Mouse (Mus musculus): Measurements from ENCODE around the gene Ip6k2. TPM values are rescaled to one million over a fixed set of nuclear protein-coding genes. Genes with fewer than 3 reads are reported as not detected.

Ip6k2 gene
- polyA plus RNA-seq, 2 experiments: 11.7 to 29.2 TPM

DNA sequence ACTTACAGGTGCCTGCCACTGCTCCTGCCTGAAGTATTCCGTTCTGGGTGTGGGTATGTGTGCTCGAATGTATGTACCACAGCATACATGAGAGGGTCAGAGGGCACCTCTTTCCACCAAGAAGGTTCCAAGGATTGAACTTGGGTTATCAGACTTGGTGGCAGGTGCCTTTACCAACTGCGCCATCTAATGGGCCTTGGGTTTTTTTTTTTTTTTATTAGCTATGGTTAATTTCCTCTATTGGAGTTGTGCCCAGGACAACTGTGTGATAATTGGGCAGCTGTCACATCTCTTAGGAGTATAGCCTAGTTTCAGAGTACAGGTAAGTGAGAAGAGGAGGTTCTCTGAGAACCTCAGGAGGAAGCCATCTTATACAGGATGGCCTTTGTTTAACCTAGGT lies 16.0 kb downstream of the Ip6k2 start:
- H3K27me3 ChIP-seq (ENCODE audit: control insufficient read depth, insufficient read depth, low read length): no peaks in the 10 kb centered on the region
- H3K4me1 ChIP-seq (replicated peaks; ENCODE audit: control insufficient read depth in 2 of 2, insufficient read depth in 2 of 2, low read length in 1 of 2): peaks cover 20 to 22% of the 10 kb centered on the region in 2 experiments
- H3K4me3 ChIP-seq (ENCODE audit: insufficient read depth in 1 of 2, low read depth in 2 of 2, low read length in 2 of 2): no peak overlapping the region
- no peak overlapping the region for H3K27ac ChIP-seq
- DNase-seq (ENCODE audit: low read depth in 3 of 3, low spot score in 3 of 3) (no peak), ATAC-seq (ENCODE audit: insufficient read depth) (no peak)
- 0 out of 2 replicates have a peak, but pooled peaks have one; percentile 13 for TF ChIP-seq CTCF (IDR thresholded peaks at IDR 0.05; ENCODE audit: low read depth)
- TF ChIP-seq EP300 (IDR thresholded peaks at IDR 0.05; ENCODE audit: low read depth): no peak
- no peak overlapping the region for H3K4me2 ChIP-seq (ENCODE audit: low read depth)
- H3K9ac ChIP-seq (replicated peaks): no peak overlapping the region
- 72% methylated on average over 3 of the region's 3 CpGs for WGBS (ENCODE audit: insufficient replicate concordance)
- peaks cover 73% of the 10 kb centered on the region for H3K36me3 ChIP-seq (replicated peaks; ENCODE audit: control insufficient read depth, insufficient read depth, low read depth)
- no peaks in the 10 kb centered on the region for H3K9me3 ChIP-seq (ENCODE audit: control insufficient read depth, low read length)

DNA sequence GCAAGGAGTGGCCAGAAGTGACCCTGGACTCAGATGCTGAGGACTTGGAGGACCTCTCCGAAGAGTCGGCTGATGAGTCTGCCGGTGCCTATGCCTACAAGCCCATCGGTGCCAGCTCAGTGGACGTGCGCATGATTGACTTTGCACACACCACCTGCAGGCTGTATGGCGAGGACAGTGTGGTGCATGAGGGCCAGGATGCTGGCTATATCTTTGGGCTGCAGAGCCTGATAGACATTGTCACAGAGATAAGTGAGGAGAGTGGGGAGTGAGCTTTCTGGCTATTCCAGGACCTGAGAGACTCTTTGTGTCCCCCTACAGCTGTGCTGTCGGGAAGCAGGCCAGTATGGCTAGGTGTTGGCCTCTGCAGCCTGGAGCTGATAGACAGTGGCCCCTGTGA lies 22.2 kb downstream of the Ip6k2 start:
- no peak overlapping the region for H3K4me3 ChIP-seq (ENCODE audit: insufficient read depth in 1 of 2, low read depth in 2 of 2, low read length in 2 of 2)
- WGBS (ENCODE audit: insufficient replicate concordance): 51% methylated on average over 8 of the region's 8 CpGs
- H3K4me2 ChIP-seq (ENCODE audit: low read depth): peak overlapping the region; percentile 31
- DNase-seq (ENCODE audit: low read depth in 3 of 3, low spot score in 3 of 3) (peak in 1 of 3 experiments; percentile 53), ATAC-seq (ENCODE audit: insufficient read depth) (peak; percentile 57)
- H3K9me3 ChIP-seq (ENCODE audit: control insufficient read depth, low read length): no peaks in the 10 kb centered on the region
- peak; percentile 67 for TF ChIP-seq EP300 (IDR thresholded peaks at IDR 0.05; ENCODE audit: low read depth)
- TF ChIP-seq CTCF (IDR thresholded peaks at IDR 0.05; ENCODE audit: low read depth): peak; percentile 47
- no peaks in the 10 kb centered on the region for H3K27me3 ChIP-seq (ENCODE audit: control insufficient read depth, insufficient read depth, low read length)
- no peak overlapping the region for H3K9ac ChIP-seq (replicated peaks)
- peaks cover 51% of the 10 kb centered on the region for H3K36me3 ChIP-seq (replicated peaks; ENCODE audit: control insufficient read depth, insufficient read depth, low read depth)
- H3K4me1 ChIP-seq (replicated peaks; ENCODE audit: control insufficient read depth in 2 of 2, insufficient read depth in 2 of 2, low read length in 1 of 2): peaks cover 35 to 40% of the 10 kb centered on the region in 2 experiments
- H3K27ac ChIP-seq: peak overlapping the region; percentile 94

DNA sequence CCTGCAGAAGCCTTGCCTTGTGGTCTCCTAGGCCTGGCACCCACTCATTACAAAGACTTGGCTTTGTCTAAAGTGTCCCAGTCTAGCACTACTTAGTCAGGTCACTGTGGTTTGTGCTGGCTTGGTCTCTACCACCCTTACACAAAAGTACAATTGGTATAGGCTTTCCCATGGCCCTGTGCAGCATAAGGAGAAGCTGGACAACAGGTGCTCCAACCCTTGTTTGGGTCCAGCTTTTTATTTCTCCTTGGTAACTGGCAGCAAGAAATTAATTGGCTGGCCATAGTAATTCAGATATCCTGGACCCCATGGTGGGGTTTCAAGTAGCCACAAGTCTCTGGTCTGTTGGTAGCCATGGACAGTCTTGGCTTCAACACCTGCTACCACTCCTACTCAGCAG lies 22.8 kb downstream of the Ip6k2 start:
- Histone ChIP-seq H3K9ac (replicated peaks) (peak overlapping the region; percentile 55; the same call in 1 of the 2 replicates), H3K4me3 (ENCODE audit: insufficient read depth in 1 of 2, low read depth in 2 of 2, low read length in 2 of 2) (no peak overlapping the region), H3K4me1 (replicated peaks; ENCODE audit: control insufficient read depth in 2 of 2, insufficient read depth in 2 of 2, low read length in 1 of 2) (peaks cover 35 to 40% of the 10 kb centered on the region in 2 experiments), H3K9me3 (ENCODE audit: control insufficient read depth, low read length) (no peaks in the 10 kb centered on the region), H3K36me3 (replicated peaks; ENCODE audit: control insufficient read depth, insufficient read depth, low read depth) (peaks cover 46% of the 10 kb centered on the region), H3K27ac (peak overlapping the region; percentile 94), H3K4me2 (ENCODE audit: low read depth) (peak overlapping the region; percentile 0; the same call in 1 of the 2 replicates), H3K27me3 (ENCODE audit: control insufficient read depth, insufficient read depth, low read length) (no peaks in the 10 kb centered on the region)
- TF ChIP-seq EP300 (IDR thresholded peaks at IDR 0.05; ENCODE audit: low read depth) (no peak), CTCF (IDR thresholded peaks at IDR 0.05; ENCODE audit: low read depth) (no peak)
- no peak for ATAC-seq (ENCODE audit: insufficient read depth)
- DNase-seq (ENCODE audit: low read depth in 3 of 3, low spot score in 3 of 3): no peak

DNA sequence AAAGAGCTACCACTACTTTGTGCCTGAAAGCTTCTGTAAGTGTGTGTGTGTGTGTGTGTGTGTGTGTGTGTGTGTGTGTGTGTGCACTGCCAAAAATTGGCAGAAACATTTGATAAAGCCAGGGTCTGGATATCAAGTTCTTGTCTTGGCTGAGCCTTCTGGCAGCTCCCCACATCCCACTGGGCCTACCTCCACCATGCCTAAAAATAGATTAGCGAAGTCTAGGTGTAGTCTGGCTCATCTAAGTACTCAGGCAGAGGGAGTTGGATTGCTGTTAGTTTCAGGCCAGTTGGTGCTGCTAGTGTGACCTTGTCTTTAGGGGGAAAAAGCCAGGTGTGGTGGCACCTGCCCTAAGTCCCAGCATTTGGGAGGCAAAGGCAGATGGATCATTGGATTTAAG lies 23.2 kb downstream of the Ip6k2 start:
- Histone ChIP-seq H3K27me3 (ENCODE audit: control insufficient read depth, insufficient read depth, low read length) (no peaks in the 10 kb centered on the region), H3K4me1 (replicated peaks; ENCODE audit: control insufficient read depth in 2 of 2, insufficient read depth in 2 of 2, low read length in 1 of 2) (peaks cover 35 to 40% of the 10 kb centered on the region in 2 experiments), H3K27ac (peak overlapping the region; percentile 94), H3K9me3 (ENCODE audit: control insufficient read depth, low read length) (no peaks in the 10 kb centered on the region), H3K9ac (replicated peaks) (peak overlapping the region; percentile 55), H3K4me3 (ENCODE audit: insufficient read depth in 1 of 2, low read depth in 2 of 2, low read length in 2 of 2) (no peak overlapping the region), H3K4me2 (ENCODE audit: low read depth) (peak overlapping the region; percentile 22; the same call in 1 of the 2 replicates), H3K36me3 (replicated peaks; ENCODE audit: control insufficient read depth, insufficient read depth, low read depth) (peaks cover 42% of the 10 kb centered on the region)
- ATAC-seq (ENCODE audit: insufficient read depth): no peak
- no peak for TF ChIP-seq CTCF (IDR thresholded peaks at IDR 0.05; ENCODE audit: low read depth)
- TF ChIP-seq EP300 (IDR thresholded peaks at IDR 0.05; ENCODE audit: low read depth): no peak
- DNase-seq (ENCODE audit: low read depth in 3 of 3, low spot score in 3 of 3): no peak
- WGBS (ENCODE audit: insufficient replicate concordance): 68% methylated on average over 1 of the region's 1 CpGs

DNA sequence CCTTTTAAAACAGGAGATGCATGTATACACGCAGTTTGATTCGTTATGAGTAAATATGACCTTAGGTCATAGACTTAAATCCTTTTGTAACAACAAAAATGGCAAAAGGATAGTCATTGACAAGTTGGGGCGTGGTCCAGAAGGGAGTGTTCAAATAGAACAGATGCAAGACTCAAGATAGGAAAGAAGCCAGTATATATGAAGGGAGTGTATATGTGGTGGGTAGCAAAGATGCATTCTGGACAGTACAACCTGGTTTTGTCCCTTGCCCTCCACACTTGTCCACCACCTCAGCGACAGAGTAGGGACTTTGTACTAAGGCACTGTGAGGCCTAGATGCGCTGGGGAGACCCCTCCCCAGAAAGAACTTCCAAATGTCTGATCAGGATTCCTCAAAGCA lies 24.1 kb downstream of the Ip6k2 start:
- 39% methylated on average over 5 of the region's 5 CpGs for WGBS (ENCODE audit: insufficient replicate concordance)
- peak overlapping the region; percentile 73 for H3K9ac ChIP-seq (replicated peaks)

More for the DNA sequence above, 24.1 kb downstream of the Ip6k2 start:
- Histone ChIP-seq H3K4me3 (ENCODE audit: insufficient read depth in 1 of 2, low read depth in 2 of 2, low read length in 2 of 2) (peak overlapping the region; percentile 31 to 85), H3K27me3 (ENCODE audit: control insufficient read depth, insufficient read depth, low read length) (no peaks in the 10 kb centered on the region), H3K4me1 (replicated peaks; ENCODE audit: control insufficient read depth in 2 of 2, insufficient read depth in 2 of 2, low read length in 1 of 2) (peaks cover 33 to 40% of the 10 kb centered on the region in 2 experiments), H3K27ac (peak overlapping the region; percentile 94), H3K4me2 (ENCODE audit: low read depth) (peak overlapping the region; percentile 100), H3K36me3 (replicated peaks; ENCODE audit: control insufficient read depth, insufficient read depth, low read depth) (peaks cover 33% of the 10 kb centered on the region), H3K9me3 (ENCODE audit: control insufficient read depth, low read length) (no peaks in the 10 kb centered on the region)
- peak; percentile 82 for ATAC-seq (ENCODE audit: insufficient read depth)
- no peak for TF ChIP-seq CTCF (IDR thresholded peaks at IDR 0.05; ENCODE audit: low read depth)
- peak; percentile 66 for TF ChIP-seq EP300 (IDR thresholded peaks at IDR 0.05; ENCODE audit: low read depth)
- DNase-seq (ENCODE audit: low read depth in 3 of 3, low spot score in 3 of 3): peak; percentile 66 to 77 (median 70)

Measured in liver, embryonic 14.5 days (tissue).